Mouse (Mus musculus) stomach, embryonic 16.5 days (tissue): Measurements from ENCODE around the gene Ube4a. TPM values are rescaled to one million over a fixed set of nuclear protein-coding genes. Genes with fewer than 3 reads are reported as not detected.

ENCODE experiments used
- ATAC-seq: fragments of 200-750 bp; cut with Nextera tagmentation; 2 replicates; pipeline ENCODE4 v1.8.0; 2017; ENCODE audit warnings: moderate number of reproducible peaks, moderate TSS enrichment; ENCODE audit not compliant: insufficient read depth, low FRiP score
- H3K27ac ChIP-seq: fragments of 300-500 bp; sonication (generic); 2 replicates; pipeline ENCODE4 v1.5.1; 2014; ENCODE audit warnings: low read length
- H3K27me3 ChIP-seq: fragments of 300-500 bp; sonication (generic); 2 replicates; pipeline ENCODE4 v1.6.1; 2014; ENCODE audit warnings: low read length, control low read depth, mixed read lengths; ENCODE audit not compliant: control insufficient read depth, insufficient read depth
- H3K36me3 ChIP-seq: fragments of 300-500 bp; sonication (generic); 2 replicates; pipeline ENCODE4 v1.6.1; 2014; ENCODE audit warnings: low read length; ENCODE audit not compliant: control insufficient read depth, insufficient read depth
- H3K4me1 ChIP-seq: fragments of 300-500 bp; sonication (generic); 2 replicates; pipeline ENCODE4 v1.6.1; 2014; ENCODE audit warnings: low read length, control low read depth, mixed read lengths; ENCODE audit not compliant: control insufficient read depth, insufficient read depth
- H3K4me2 ChIP-seq: fragments of 300-500 bp; sonication (generic); 2 replicates; pipeline ENCODE4 v1.6.1; 2014; ENCODE audit warnings: low read depth, low read length, mixed read lengths
- H3K4me3 ChIP-seq: fragments of 300-500 bp; sonication (generic); replicated peaks from 2 replicates; pipeline ENCODE4 v1.5.1; 2014; ENCODE audit warnings: mild to moderate bottlenecking, low read length
- H3K9ac ChIP-seq: fragments of 300-500 bp; sonication (generic); 2 replicates; pipeline ENCODE4 v1.6.1; 2014; ENCODE audit warnings: low read length
- H3K9me3 ChIP-seq: fragments of 300-500 bp; sonication (generic); replicated peaks from 2 replicates; pipeline ENCODE4 v1.6.1; 2016; ENCODE audit warnings: low read length, control low read depth; ENCODE audit not compliant: control insufficient read depth
- WGBS: fragments of 180-500 bp; shearing (Covaris S2); extraction: QIAGEN DNeasy Blood & Tissue Kit; methylation state at CpG from one replicate; pipeline ENCODE4 v1.1.7; 2014; 5-methylcytosine and 5-hydroxymethylcytosine counted together
- polyA plus RNA-seq: library from polyadenylated mRNA; unstranded; fragments of >200 nt; fragmentation: Nextera tagmentation; extraction: Ambion mirVana; gene quantifications from 2 replicates; pipeline ENCODE4 v1.2.1, GENCODE M21; 2015

The Ube4a gene
- polyA plus RNA-seq, 1 experiment from 2014 or later = 24.8 TPM

DNA sequence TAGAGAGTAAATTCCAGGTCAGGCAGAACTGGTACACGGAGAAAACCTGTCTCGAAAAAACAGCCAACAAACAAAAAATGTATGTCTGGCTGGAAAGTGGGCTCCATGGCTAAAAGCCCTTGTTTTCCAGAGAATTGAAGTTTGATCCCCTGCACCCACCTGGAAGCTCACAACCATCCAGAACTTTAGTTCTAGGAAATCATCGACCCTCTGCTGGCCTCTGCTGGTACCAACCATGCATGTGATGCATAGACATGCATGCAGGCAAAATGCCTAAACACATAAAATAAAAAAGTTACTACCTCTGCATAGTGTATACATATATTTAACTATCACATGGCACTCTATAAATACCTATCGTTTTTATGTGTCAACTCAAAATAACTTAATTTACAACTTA, 65.0 kb downstream of the Ube4a start:
- 71% methylated on average over 4 of the region's 4 CpGs for WGBS
- Histone ChIP-seq H3K9ac (no peak overlapping the region), H3K4me1 (0 out of 2 replicates have a peak, but pooled peaks cover 4% of the 10 kb centered on the region), H3K9me3 (no peaks in the 10 kb centered on the region), H3K36me3 (no peaks in the 10 kb centered on the region), H3K27me3 (no peaks in the 10 kb centered on the region), H3K4me2 (no peak overlapping the region), H3K4me3 (no peak overlapping the region), H3K27ac (no peak overlapping the region)
- ATAC-seq = no peak

DNA sequence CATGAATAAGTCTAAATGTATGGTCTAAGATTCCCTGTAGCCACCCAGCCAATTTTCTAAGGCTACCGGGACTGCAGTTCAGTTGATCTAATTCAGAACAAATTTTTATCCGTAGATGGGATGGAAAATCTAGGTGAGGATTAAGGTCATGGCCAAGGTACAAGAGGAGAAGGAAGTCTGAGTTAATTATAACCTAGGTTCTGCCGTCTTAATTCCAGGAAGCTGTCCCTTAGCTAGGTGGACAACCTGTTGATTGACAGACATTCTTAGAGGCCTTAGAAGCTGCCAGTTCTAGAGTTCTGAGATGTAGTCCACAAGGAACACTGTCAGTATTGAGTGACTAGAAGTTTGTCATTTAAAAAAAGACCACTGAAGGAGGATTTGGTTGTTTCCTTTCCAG, 65.7 kb downstream of the Ube4a start:
- ATAC-seq = no peak
- no peak overlapping the region for H3K27ac ChIP-seq
- no peaks in the 10 kb centered on the region for H3K27me3 ChIP-seq
- no peak overlapping the region for H3K4me2 ChIP-seq
- no peaks in the 10 kb centered on the region for H3K9me3 ChIP-seq
- no peak overlapping the region for H3K4me3 ChIP-seq
- H3K36me3 ChIP-seq = no peaks in the 10 kb centered on the region
- 61% methylated on average over 3 of the region's 3 CpGs for WGBS
- H3K4me1 ChIP-seq = no peaks in the 10 kb centered on the region
- no peak overlapping the region for H3K9ac ChIP-seq

DNA sequence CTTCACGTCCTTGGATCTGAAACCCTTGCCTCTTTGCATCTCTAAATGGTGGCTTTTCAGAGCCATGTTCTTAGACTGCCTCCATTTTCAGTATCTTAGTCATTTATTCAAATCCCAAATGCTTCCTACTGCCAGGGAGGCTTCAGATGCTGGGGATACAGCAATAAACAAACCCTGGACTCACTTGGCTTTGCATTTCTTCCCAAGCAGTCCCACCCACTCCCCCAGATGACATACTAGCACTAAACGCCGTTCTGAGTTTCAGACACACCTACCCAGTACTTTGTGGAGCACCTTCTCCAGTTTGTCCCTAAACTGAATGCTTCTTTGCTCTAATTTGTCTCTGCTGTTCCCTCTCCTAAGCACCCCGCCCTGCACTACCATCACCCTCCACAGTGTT, 68.4 kb downstream of the Ube4a start:
- Histone ChIP-seq H3K4me3 (no peak overlapping the region), H3K4me2 (no peak overlapping the region), H3K27ac (no peak overlapping the region), H3K36me3 (no peaks in the 10 kb centered on the region), H3K4me1 (no peaks in the 10 kb centered on the region), H3K9ac (no peak overlapping the region), H3K9me3 (no peaks in the 10 kb centered on the region), H3K27me3 (no peaks in the 10 kb centered on the region)
- ATAC-seq = no peak
- WGBS = 63% methylated on average over 4 of the region's 4 CpGs

DNA sequence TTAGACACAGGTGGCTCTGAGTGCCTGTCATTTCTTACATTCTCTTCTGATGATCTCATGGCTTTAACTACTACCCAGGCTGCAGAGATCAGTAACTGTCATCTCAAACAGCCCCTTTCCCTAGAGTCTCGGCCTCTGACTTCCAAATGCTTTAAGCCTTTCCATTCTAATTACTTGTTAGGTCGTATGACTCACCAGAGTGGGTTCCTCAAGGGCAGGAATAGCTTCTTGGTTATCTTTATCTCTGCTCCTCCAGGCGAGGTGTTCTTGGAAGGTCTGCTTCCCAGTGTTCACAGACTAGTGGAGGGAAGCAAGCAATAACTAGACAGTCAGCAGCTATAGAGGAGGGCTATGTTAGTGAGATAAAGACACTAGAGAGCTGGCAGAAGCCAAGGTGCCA, 72.7 kb downstream of the Ube4a start:
- H3K9me3 ChIP-seq = no peaks in the 10 kb centered on the region
- H3K27ac ChIP-seq = no peak overlapping the region
- H3K4me1 ChIP-seq = no peaks in the 10 kb centered on the region
- no peaks in the 10 kb centered on the region for H3K27me3 ChIP-seq
- H3K9ac ChIP-seq = no peak overlapping the region
- no peaks in the 10 kb centered on the region for H3K36me3 ChIP-seq
- H3K4me2 ChIP-seq = no peak overlapping the region
- WGBS = 58% methylated on average over 3 of the region's 3 CpGs
- no peak for ATAC-seq
- H3K4me3 ChIP-seq = no peak overlapping the region

DNA sequence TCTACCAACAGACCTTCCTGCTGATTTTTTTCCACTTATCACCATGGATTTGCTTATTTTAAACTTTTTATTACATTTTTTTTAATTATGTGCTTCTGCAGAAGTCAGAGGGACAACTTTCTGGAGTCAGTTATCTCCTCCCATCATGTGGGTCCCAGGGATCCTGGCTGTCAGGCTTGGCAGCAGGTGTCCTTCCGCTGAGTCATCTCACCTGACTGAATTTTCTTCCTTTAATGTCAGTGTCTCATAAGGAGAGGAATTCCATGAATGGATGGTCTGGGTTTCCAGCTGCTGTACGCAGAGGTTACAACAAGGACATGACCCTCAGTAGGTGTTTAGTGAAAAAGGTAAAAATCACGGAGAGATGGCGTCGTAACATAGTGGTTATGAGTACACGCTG, 74.2 kb downstream of the Ube4a start:
- Histone ChIP-seq H3K9ac (no peak overlapping the region), H3K4me3 (no peak overlapping the region), H3K9me3 (no peaks in the 10 kb centered on the region), H3K27me3 (no peaks in the 10 kb centered on the region), H3K27ac (no peak overlapping the region), H3K4me1 (no peaks in the 10 kb centered on the region), H3K4me2 (no peak overlapping the region), H3K36me3 (no peaks in the 10 kb centered on the region)
- ATAC-seq = no peak
- 86% methylated on average over 6 of the region's 6 CpGs for WGBS

DNA sequence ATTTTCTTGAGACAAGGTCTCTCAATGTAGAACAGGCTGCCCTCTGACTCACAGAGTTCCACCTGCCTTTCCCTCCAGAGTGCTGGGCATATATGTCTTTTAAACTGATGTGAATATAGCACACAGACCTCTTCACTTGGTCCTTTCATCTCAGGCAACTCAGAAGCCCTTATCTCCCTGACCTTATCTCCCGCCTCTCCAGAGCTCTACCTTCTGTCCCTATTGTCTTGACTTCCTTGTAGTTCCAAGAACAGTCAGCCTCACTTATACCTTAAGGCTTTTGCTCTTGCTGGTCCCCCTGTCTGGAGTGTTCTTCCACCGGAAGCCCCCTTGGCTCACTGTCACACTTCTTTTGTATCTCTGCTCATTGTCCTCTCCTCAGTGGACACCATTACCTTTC, 75.3 kb downstream of the Ube4a start:
- Histone ChIP-seq H3K9ac (no peak overlapping the region), H3K4me2 (no peak overlapping the region), H3K27me3 (no peaks in the 10 kb centered on the region), H3K9me3 (no peaks in the 10 kb centered on the region), H3K36me3 (no peaks in the 10 kb centered on the region), H3K27ac (no peak overlapping the region), H3K4me3 (no peak overlapping the region), H3K4me1 (no peaks in the 10 kb centered on the region)
- WGBS = 62% methylated on average over 2 of the region's 2 CpGs
- no peak for ATAC-seq

DNA sequence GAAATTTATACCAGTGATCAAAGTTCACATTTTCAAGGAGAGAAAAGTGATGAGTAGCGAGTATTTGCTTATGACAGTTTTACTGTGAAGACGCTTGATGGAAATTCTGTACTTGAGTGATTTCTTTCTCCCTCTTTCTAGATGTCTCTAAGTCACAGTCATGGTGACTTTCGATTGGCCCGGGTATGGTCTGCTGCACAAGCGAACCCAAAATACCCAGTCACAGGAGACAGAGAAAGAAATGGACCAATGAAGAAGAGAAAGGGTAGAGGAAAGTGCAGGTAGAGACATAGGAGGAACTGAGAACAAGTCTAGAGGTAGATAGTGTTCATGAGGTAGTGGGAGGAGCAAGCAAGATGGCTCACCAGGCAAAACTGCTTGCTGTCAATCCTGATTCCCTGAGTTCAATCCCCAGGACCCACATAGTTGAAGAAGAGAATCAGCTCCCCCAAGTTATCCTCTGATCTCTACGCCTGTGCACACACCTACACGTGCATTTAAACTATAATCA, 77.2 kb downstream of the Ube4a start:
- H3K36me3 ChIP-seq = no peaks in the 10 kb centered on the region
- H3K27me3 ChIP-seq = no peaks in the 10 kb centered on the region
- H3K9ac ChIP-seq = no peak overlapping the region
- H3K27ac ChIP-seq = no peak overlapping the region
- no peaks in the 10 kb centered on the region for H3K9me3 ChIP-seq
- 87% methylated on average over 7 of the region's 7 CpGs for WGBS
- no peak for ATAC-seq
- no peak overlapping the region for H3K4me3 ChIP-seq
- no peaks in the 10 kb centered on the region; the same call in 1 of the 2 replicates for H3K4me1 ChIP-seq
- H3K4me2 ChIP-seq = no peak overlapping the region

DNA sequence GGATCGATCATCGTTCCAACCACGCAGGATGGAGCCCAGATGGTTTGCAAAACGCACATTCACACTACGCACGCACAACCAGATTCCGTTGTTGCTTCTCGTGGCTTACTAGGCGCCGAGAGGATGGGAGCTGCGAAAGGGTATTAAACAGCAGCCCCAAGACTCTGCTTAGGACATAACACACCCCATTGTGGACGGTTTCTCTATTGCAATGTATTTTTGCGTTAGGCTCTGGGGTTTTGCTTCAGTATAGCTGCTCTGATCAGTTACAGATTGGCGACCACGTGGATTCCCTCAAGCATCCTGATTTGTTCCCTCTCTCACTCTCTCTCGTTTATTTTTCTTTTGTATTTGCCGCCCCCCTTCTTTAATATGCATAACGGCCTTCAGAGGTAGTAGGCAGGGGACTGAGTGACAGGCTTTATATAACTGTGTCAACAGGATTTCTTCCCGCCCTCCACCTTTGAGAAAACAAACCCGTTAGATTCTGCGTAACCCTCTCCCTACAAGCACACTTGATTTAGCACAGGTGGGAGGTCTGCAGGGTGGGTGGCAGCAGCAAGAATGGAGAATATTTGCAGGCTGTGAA, 82.3 kb downstream of the Ube4a start:
- H3K4me1 ChIP-seq = peaks cover 21% of the 10 kb centered on the region
- H3K9ac ChIP-seq = peak overlapping the region; percentile 86; the same call in 1 of the 2 replicates
- H3K27me3 ChIP-seq = no peaks in the 10 kb centered on the region
- peak overlapping the region; percentile 94 for H3K4me3 ChIP-seq
- H3K9me3 ChIP-seq = no peaks in the 10 kb centered on the region
- under 1% methylated on average over 21 of the region's 21 CpGs for WGBS
- no peaks in the 10 kb centered on the region for H3K36me3 ChIP-seq
- ATAC-seq = no peak
- peak overlapping the region; percentile 99 for H3K4me2 ChIP-seq
- peak overlapping the region; percentile 24; the same call in 1 of the 2 replicates for H3K27ac ChIP-seq

DNA sequence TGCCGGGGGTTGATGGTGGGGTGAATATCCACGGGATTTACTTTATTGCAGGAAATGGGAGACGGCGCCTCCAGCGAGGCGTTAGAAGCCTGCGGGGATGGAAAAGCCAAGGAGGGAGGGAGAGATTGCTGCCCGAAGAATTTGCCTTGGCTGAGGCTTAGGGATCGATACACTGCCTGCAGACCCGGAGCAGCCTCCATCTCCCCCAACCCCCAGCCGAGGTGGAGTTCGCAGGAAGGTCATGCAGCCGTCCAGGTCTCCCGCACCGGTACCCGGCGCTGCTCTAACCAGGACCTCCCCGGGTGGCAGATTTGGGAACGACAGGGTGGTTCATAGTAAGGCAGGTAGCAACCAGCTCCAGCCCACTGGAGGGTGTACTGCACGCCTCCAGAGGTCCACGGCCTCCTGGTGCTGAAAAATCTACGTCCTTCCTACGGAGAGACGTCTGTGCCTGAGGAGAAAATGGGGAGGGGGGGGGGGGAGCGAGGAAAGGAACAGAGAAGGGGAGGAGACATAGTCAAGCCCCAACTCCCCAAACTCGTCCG, 82.9 kb downstream of the Ube4a start:
- ATAC-seq = peak; percentile 5; the same call in 1 of the 2 replicates
- Histone ChIP-seq H3K36me3 (no peaks in the 10 kb centered on the region), H3K4me1 (peaks cover 27% of the 10 kb centered on the region), H3K4me3 (peak overlapping the region; percentile 94), H3K27me3 (no peaks in the 10 kb centered on the region), H3K4me2 (peak overlapping the region; percentile 99), H3K9me3 (no peaks in the 10 kb centered on the region), H3K9ac (peak overlapping the region; percentile 86), H3K27ac (peak overlapping the region; percentile 98)
- WGBS = under 1% methylated on average over 26 of the region's 27 CpGs
